Mouse (Mus musculus): ENCODE results near the gene Igfals.

GRCm38 (mm10) chr17:24898041-24898854, 32.5 kb downstream of the Igfals start:
- TF ChIP-seq CTCF (IDR thresholded peaks at IDR 0.05; ENCODE audit: low read depth, low read length) (no peak), POLR2A (IDR thresholded peaks at IDR 0.05; ENCODE audit: borderline replicate concordance, low read depth, low read length) (no peak)

Data from bone marrow macrophage, adult 2 months (primary cell).